Mouse (Mus musculus) ES-E14 (cell line): ENCODE measurements at regions not wholly inside any gene's neighbourhood (a gene's known extent, or its start where the extent isn't known, plus 50 kb on each side); places are given as distances from the start of the nearest gene placed in this dataset.

ENCODE experiments used
- DNase-seq: peaks from one replicate; pipeline ENCODE4 v3.0.0-alpha.2; 2013; ENCODE audit warnings: low read depth, low spot score
- H3K27ac ChIP-seq: 2 replicates; pipeline ENCODE4 v1.5.1; 2012; ENCODE audit warnings: low read depth, mild to moderate bottlenecking, low read length, moderate library complexity, mixed read lengths; ENCODE audit not compliant: poor library complexity, insufficient read depth, severe bottlenecking
- H3K36me3 ChIP-seq: 2 replicates; pipeline ENCODE4 v1.6.1; 2012; ENCODE audit warnings: mild to moderate bottlenecking, low read length, moderate library complexity, mixed read lengths; ENCODE audit not compliant: control insufficient read depth, poor library complexity, insufficient read depth, severe bottlenecking
- H3K4me1 ChIP-seq, 2 experiments: fragments of 150-350 bp in 1 of 2; sonication (generic) in 1 of 2; 2 replicates each; pipeline ENCODE4 v1.6.1; 2012; ENCODE audit warnings: low read length in 2 of 2, mild to moderate bottlenecking in 1 of 2, mixed read lengths in 1 of 2; ENCODE audit not compliant: control insufficient read depth in 2 of 2, insufficient read depth in 2 of 2, poor library complexity in 1 of 2
- H3K4me3 ChIP-seq, 2 experiments: fragments of 150-350 bp in 1 of 2; sonication (generic) in 1 of 2; 2 replicates each; pipeline ENCODE4 v1.5.1; 2012; ENCODE audit warnings: low read length in 2 of 2, low read depth in 1 of 2, mild to moderate bottlenecking in 1 of 2, mixed read lengths in 1 of 2; ENCODE audit not compliant: insufficient read depth in 1 of 2, poor library complexity in 1 of 2, severe bottlenecking in 1 of 2
- H3K9ac ChIP-seq: 2 replicates; pipeline ENCODE4 v1.6.1; 2012; ENCODE audit warnings: low read depth, mild to moderate bottlenecking, low read length, mixed read lengths; ENCODE audit not compliant: poor library complexity, insufficient read depth, severe bottlenecking
- H3K9me3 ChIP-seq: fragments of 150-350 bp; sonication (generic); 2 replicates; pipeline ENCODE4 v1.6.1; 2012; ENCODE audit warnings: low read depth, mild to moderate bottlenecking, low read length; ENCODE audit not compliant: control insufficient read depth, insufficient read depth
- CHD2 ChIP-seq: IDR thresholded peaks from 2 replicates; pipeline ENCODE4 v1.6.1; 2014; ENCODE audit warnings: mild to moderate bottlenecking, low read depth, low read length, inconsistent platforms
- HCFC1 ChIP-seq: IDR thresholded peaks from 2 replicates; pipeline ENCODE4 v1.6.1; 2012; ENCODE audit warnings: low read length, inconsistent platforms, borderline replicate concordance; ENCODE audit not compliant: insufficient read depth
- MAFK ChIP-seq: IDR thresholded peaks from 2 replicates; pipeline ENCODE4 v1.6.1; 2014; ENCODE audit warnings: mild to moderate bottlenecking, low read depth, low read length, inconsistent platforms; ENCODE audit not compliant: insufficient read depth
- ZC3H11A ChIP-seq: IDR thresholded peaks from 2 replicates; pipeline ENCODE4 v1.6.1; 2012; ENCODE audit warnings: low read depth, mild to moderate bottlenecking, inconsistent platforms, low read length, borderline replicate concordance
- ZNF384 ChIP-seq: IDR thresholded peaks from 2 replicates; pipeline ENCODE4 v1.6.1; 2012; ENCODE audit warnings: low read depth, low read length, inconsistent platforms
- in situ Hi-C, 2 experiments: fragments of 600-800 bp; cut with MboI; formaldehyde crosslinking; loops; one replicate each; pipeline ENCODE4 v1.15.1; 2025; ENCODE audit warnings: low sequenced_read_pairs in 2 of 2, inconsistent platforms in 1 of 2; ENCODE audit not compliant: unreplicated experiment in 2 of 2

DNA sequence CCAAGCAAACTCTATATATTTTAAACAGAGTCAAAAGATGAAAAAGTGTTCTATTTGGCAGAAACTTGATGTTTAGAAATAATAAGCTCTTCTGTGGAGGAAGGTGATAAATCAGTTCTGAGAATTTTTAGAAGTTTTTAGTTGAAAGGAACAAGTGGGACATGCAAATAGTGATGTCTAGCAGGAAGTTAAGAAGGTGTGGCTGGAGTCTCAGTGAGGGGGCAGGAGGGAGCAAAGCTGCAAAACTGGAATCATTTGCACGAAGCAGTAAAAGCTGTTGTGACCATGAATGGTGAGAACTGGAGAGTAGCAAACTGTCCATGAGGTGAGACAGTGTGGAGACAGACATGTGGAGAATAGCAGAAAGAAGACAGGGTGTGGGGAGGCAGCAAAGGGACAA lies 157.1 kb upstream of the Cxadr start:
- no peak for TF ChIP-seq HCFC1
- TF ChIP-seq MAFK: no peak
- no peak for TF ChIP-seq ZNF384
- no peak for TF ChIP-seq CHD2
- no peak for TF ChIP-seq ZC3H11A
- in situ Hi-C loops: no loop called here

DNA sequence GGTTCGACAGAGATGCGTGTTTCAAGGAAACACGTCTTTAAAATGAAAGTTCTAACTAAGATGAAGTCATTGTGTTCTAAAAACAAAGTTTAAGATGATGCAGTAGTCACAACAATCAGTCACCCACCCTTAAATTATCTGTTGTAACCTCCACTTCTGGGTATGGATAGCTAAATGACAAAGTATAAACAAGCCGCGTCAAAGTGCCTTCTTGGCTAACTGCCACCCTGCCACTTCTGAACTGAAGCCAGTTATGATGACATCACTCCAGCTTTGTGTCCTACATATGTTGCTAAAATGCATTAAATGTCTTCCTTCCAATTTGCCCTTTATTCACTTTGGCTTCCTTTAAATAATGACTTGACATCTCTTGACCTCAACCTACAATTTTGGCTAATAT lies 165.8 kb upstream of the Cxadr start:
- Histone ChIP-seq H3K9me3 (no peaks in the 10 kb centered on the region), H3K4me3 (no peak overlapping the region), H3K4me1 (no peaks in the 10 kb centered on the region), H3K36me3 (no peaks in the 10 kb centered on the region), H3K9ac (no peak overlapping the region), H3K27ac (no peak overlapping the region)
- TF ChIP-seq ZNF384: no peak
- TF ChIP-seq MAFK: no peak
- TF ChIP-seq HCFC1: no peak
- TF ChIP-seq ZC3H11A: no peak
- TF ChIP-seq CHD2: no peak
- in situ Hi-C loops: no loop called here
- DNase-seq: no peak

More for the DNA sequence above, 157.1 kb upstream of the Cxadr start:
- H3K4me3 ChIP-seq: no peak overlapping the region
- H3K9ac ChIP-seq: no peak overlapping the region
- H3K9me3 ChIP-seq: no peaks in the 10 kb centered on the region
- no peak for DNase-seq
- H3K4me1 ChIP-seq: no peaks in the 10 kb centered on the region
- no peak overlapping the region for H3K27ac ChIP-seq
- H3K36me3 ChIP-seq: no peaks in the 10 kb centered on the region

- no peaks in the 10 kb centered on the region for H3K9me3 ChIP-seq
- no peaks in the 10 kb centered on the region for H3K36me3 ChIP-seq
- TF ChIP-seq ZNF384: no peak
- H3K27ac ChIP-seq: no peak overlapping the region
- in situ Hi-C loops: no loop called here
- H3K4me1 ChIP-seq: no peaks in the 10 kb centered on the region
- H3K9ac ChIP-seq: no peak overlapping the region
- H3K4me3 ChIP-seq: no peak overlapping the region
- no peak for DNase-seq
Measured at GRCm38 (mm10) chr16:78134531-78134930, 166.8 kb upstream of the Cxadr start.

GRCm38 (mm10) chr16:78121668-78122067 lies 179.6 kb upstream of the Cxadr start:
- no peak overlapping the region for H3K27ac ChIP-seq
- in situ Hi-C loops: no loop called here
- H3K4me3 ChIP-seq: no peak overlapping the region
- H3K4me1 ChIP-seq: no peaks in the 10 kb centered on the region
- TF ChIP-seq ZNF384: no peak
- TF ChIP-seq CHD2: no peak
- no peak for TF ChIP-seq ZC3H11A
- TF ChIP-seq MAFK: no peak
- TF ChIP-seq HCFC1: no peak
- H3K9ac ChIP-seq: no peak overlapping the region
- no peak for DNase-seq
- H3K9me3 ChIP-seq: no peaks in the 10 kb centered on the region
- H3K36me3 ChIP-seq: no peaks in the 10 kb centered on the region

DNA sequence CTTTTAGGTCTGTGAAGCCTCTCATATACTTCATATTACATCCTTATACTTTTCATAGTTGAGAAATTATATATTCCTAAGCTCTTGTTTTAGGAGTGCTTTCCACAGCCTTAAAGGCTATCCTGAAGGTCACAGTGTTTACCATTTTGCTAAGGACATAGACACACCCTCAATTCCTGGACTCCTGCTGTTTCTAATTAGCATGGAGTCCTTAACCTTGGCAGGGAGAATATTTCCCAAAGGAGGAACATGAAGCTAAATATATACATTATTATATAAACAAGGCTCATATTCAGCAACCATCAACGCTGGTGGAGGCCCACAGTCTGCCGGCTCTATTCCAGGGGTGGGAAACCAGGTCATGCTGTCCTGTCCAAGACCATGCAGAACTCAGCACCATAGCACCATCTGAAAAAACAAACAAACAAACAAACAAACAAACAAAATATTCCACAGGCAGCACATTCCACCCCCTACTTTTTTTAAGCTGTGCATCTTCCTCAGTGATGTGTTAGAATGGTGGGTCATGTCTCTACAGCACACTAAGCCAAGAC lies 180.9 kb upstream of the Cxadr start:
- TF ChIP-seq CHD2: no peak
- H3K9me3 ChIP-seq: no peaks in the 10 kb centered on the region
- no peaks in the 10 kb centered on the region for H3K4me1 ChIP-seq
- in situ Hi-C loops: no loop called here
- no peak overlapping the region for H3K4me3 ChIP-seq
- no peak overlapping the region for H3K27ac ChIP-seq
- no peak overlapping the region for H3K9ac ChIP-seq
- H3K36me3 ChIP-seq: no peaks in the 10 kb centered on the region
- DNase-seq: no peak
